Mouse (Mus musculus): ENCODE measurements around the gene Chuk. TPM values are rescaled to one million over a fixed set of nuclear protein-coding genes. Genes with fewer than 3 reads are reported as not detected.

Gene Chuk
- polyA plus RNA-seq, 1 experiment from 2014 or later: 40.1 TPM

- H3K9ac ChIP-seq (ENCODE audit: low read length): no peak overlapping the region
- no peaks in the 10 kb centered on the region for H3K9me3 ChIP-seq (ENCODE audit: control insufficient read depth, low read length)
- no peaks in the 10 kb centered on the region for H3K27me3 ChIP-seq (ENCODE audit: control insufficient read depth, insufficient read depth, low read depth, low read length)
- no peak overlapping the region for H3K27ac ChIP-seq (ENCODE audit: low read length)
- no peak overlapping the region for H3K4me2 ChIP-seq (ENCODE audit: low read depth, low read length)
- H3K36me3 ChIP-seq (ENCODE audit: control insufficient read depth, insufficient read depth, low read length): peaks cover 32% of the 10 kb centered on the region
- no peak for ATAC-seq (ENCODE audit: low read depth)
- no peak overlapping the region for H3K4me3 ChIP-seq (ENCODE audit: low read length)
- H3K4me1 ChIP-seq (replicated peaks; ENCODE audit: control insufficient read depth, insufficient read depth, low read length): peaks cover 7% of the 10 kb centered on the region
- WGBS: 89% methylated on average over 9 of the region's 9 CpGs
These were observed 3.1 kb upstream of the Chuk start for GRCm38 (mm10) chr19:44110356-44110755.

GRCm38 (mm10) chr19:44108996-44109395, 1.7 kb upstream of the Chuk start:
- H3K4me1 ChIP-seq (replicated peaks; ENCODE audit: control insufficient read depth, insufficient read depth, low read length): peaks cover 7% of the 10 kb centered on the region
- H3K4me3 ChIP-seq (ENCODE audit: low read length): no peak overlapping the region

GRCm38 (mm10) chr19:44107661-44108521, 611 bp upstream of the Chuk start:
- WGBS: 30% methylated on average over 22 of the region's 22 CpGs
- Histone ChIP-seq H3K27ac (ENCODE audit: low read length) (peak overlapping the region; percentile 15), H3K4me1 (replicated peaks; ENCODE audit: control insufficient read depth, insufficient read depth, low read length) (peaks cover 7% of the 10 kb centered on the region), H3K4me2 (ENCODE audit: low read depth, low read length) (peak overlapping the region; percentile 86), H3K27me3 (ENCODE audit: control insufficient read depth, insufficient read depth, low read depth, low read length) (no peaks in the 10 kb centered on the region), H3K9me3 (ENCODE audit: control insufficient read depth, low read length) (no peaks in the 10 kb centered on the region), H3K9ac (ENCODE audit: low read length) (peak overlapping the region; percentile 94), H3K36me3 (ENCODE audit: control insufficient read depth, insufficient read depth, low read length) (peaks cover 15% of the 10 kb centered on the region), H3K4me3 (ENCODE audit: low read length) (peak overlapping the region; percentile 80)
- peak; percentile 10; the same call in 1 of the 2 replicates for ATAC-seq (ENCODE audit: low read depth)

More at GRCm38 (mm10) chr19:44108996-44109395, 1.7 kb upstream of the Chuk start:
- H3K4me2 ChIP-seq (ENCODE audit: low read depth, low read length): no peak overlapping the region
- no peak overlapping the region for H3K27ac ChIP-seq (ENCODE audit: low read length)
- peaks cover 26% of the 10 kb centered on the region for H3K36me3 ChIP-seq (ENCODE audit: control insufficient read depth, insufficient read depth, low read length)
- no peak for ATAC-seq (ENCODE audit: low read depth)
- H3K27me3 ChIP-seq (ENCODE audit: control insufficient read depth, insufficient read depth, low read depth, low read length): no peaks in the 10 kb centered on the region
- no peak overlapping the region for H3K9ac ChIP-seq (ENCODE audit: low read length)
- H3K9me3 ChIP-seq (ENCODE audit: control insufficient read depth, low read length): no peaks in the 10 kb centered on the region

GRCm38 (mm10) chr19:44104393-44104792, 2.9 kb downstream of the Chuk start:
- Histone ChIP-seq H3K4me3 (ENCODE audit: low read length) (no peak overlapping the region), H3K36me3 (ENCODE audit: control insufficient read depth, insufficient read depth, low read length) (no peaks in the 10 kb centered on the region; the same call in none of the 2 replicates), H3K27ac (ENCODE audit: low read length) (no peak overlapping the region), H3K4me2 (ENCODE audit: low read depth, low read length) (no peak overlapping the region), H3K9me3 (ENCODE audit: control insufficient read depth, low read length) (no peaks in the 10 kb centered on the region), H3K27me3 (ENCODE audit: control insufficient read depth, insufficient read depth, low read depth, low read length) (no peaks in the 10 kb centered on the region), H3K9ac (ENCODE audit: low read length) (no peak overlapping the region), H3K4me1 (replicated peaks; ENCODE audit: control insufficient read depth, insufficient read depth, low read length) (peaks cover 7% of the 10 kb centered on the region)
- no peak for ATAC-seq (ENCODE audit: low read depth)
- WGBS: 88% methylated on average over 1 of the region's 1 CpGs

GRCm38 (mm10) chr19:44103001-44103400, 4.3 kb downstream of the Chuk start:
- H3K4me3 ChIP-seq (ENCODE audit: low read length): no peak overlapping the region
- no peaks in the 10 kb centered on the region for H3K27me3 ChIP-seq (ENCODE audit: control insufficient read depth, insufficient read depth, low read depth, low read length)
- H3K36me3 ChIP-seq (ENCODE audit: control insufficient read depth, insufficient read depth, low read length): peaks cover 3% of the 10 kb centered on the region
- H3K9me3 ChIP-seq (ENCODE audit: control insufficient read depth, low read length): no peaks in the 10 kb centered on the region
- WGBS: 85% methylated on average over 3 of the region's 3 CpGs
- no peak overlapping the region for H3K4me2 ChIP-seq (ENCODE audit: low read depth, low read length)
- no peak overlapping the region for H3K27ac ChIP-seq (ENCODE audit: low read length)
- peaks cover 5% of the 10 kb centered on the region for H3K4me1 ChIP-seq (replicated peaks; ENCODE audit: control insufficient read depth, insufficient read depth, low read length)
- ATAC-seq (ENCODE audit: low read depth): no peak
- no peak overlapping the region for H3K9ac ChIP-seq (ENCODE audit: low read length)

GRCm38 (mm10) chr19:44100840-44101239, 6.4 kb downstream of the Chuk start:
- no peak for ATAC-seq (ENCODE audit: low read depth)
- H3K36me3 ChIP-seq (ENCODE audit: control insufficient read depth, insufficient read depth, low read length): peaks cover 11% of the 10 kb centered on the region
- peaks cover 2% of the 10 kb centered on the region; the same call in 1 of the 2 replicates for H3K9me3 ChIP-seq (ENCODE audit: control insufficient read depth, low read length)
- H3K27ac ChIP-seq (ENCODE audit: low read length): no peak overlapping the region
- H3K4me3 ChIP-seq (ENCODE audit: low read length): no peak overlapping the region
- H3K27me3 ChIP-seq (ENCODE audit: control insufficient read depth, insufficient read depth, low read depth, low read length): no peaks in the 10 kb centered on the region
- peaks cover 3% of the 10 kb centered on the region; the same call in 1 of the 2 replicates for H3K4me1 ChIP-seq (replicated peaks; ENCODE audit: control insufficient read depth, insufficient read depth, low read length)
- no peak overlapping the region for H3K4me2 ChIP-seq (ENCODE audit: low read depth, low read length)
- no peak overlapping the region for H3K9ac ChIP-seq (ENCODE audit: low read length)

- no peaks in the 10 kb centered on the region for H3K9me3 ChIP-seq (ENCODE audit: control insufficient read depth, low read length)
- WGBS: 77% methylated on average over 3 of the region's 3 CpGs
- ATAC-seq (ENCODE audit: low read depth): no peak
- peaks cover 10% of the 10 kb centered on the region for H3K36me3 ChIP-seq (ENCODE audit: control insufficient read depth, insufficient read depth, low read length)
- H3K27me3 ChIP-seq (ENCODE audit: control insufficient read depth, insufficient read depth, low read depth, low read length): no peaks in the 10 kb centered on the region
- no peak overlapping the region for H3K27ac ChIP-seq (ENCODE audit: low read length)
- H3K4me2 ChIP-seq (ENCODE audit: low read depth, low read length): no peak overlapping the region
- H3K9ac ChIP-seq (ENCODE audit: low read length): no peak overlapping the region
- no peaks in the 10 kb centered on the region for H3K4me1 ChIP-seq (replicated peaks; ENCODE audit: control insufficient read depth, insufficient read depth, low read length)
- H3K4me3 ChIP-seq (ENCODE audit: low read length): no peak overlapping the region
These were observed 21.0 kb downstream of the Chuk start for GRCm38 (mm10) chr19:44086278-44086677.

GRCm38 (mm10) chr19:44080920-44081319, 26.4 kb downstream of the Chuk start:
- Histone ChIP-seq H3K27ac (ENCODE audit: low read length) (no peak overlapping the region), H3K36me3 (ENCODE audit: control insufficient read depth, insufficient read depth, low read length) (peaks cover 18% of the 10 kb centered on the region)
- ATAC-seq (ENCODE audit: low read depth): no peak

GRCm38 (mm10) chr19:44080023-44080422, 27.3 kb downstream of the Chuk start:
- Histone ChIP-seq H3K4me3 (ENCODE audit: low read length) (no peak overlapping the region), H3K9ac (ENCODE audit: low read length) (no peak overlapping the region), H3K4me1 (replicated peaks; ENCODE audit: control insufficient read depth, insufficient read depth, low read length) (no peaks in the 10 kb centered on the region), H3K4me2 (ENCODE audit: low read depth, low read length) (no peak overlapping the region), H3K27me3 (ENCODE audit: control insufficient read depth, insufficient read depth, low read depth, low read length) (no peaks in the 10 kb centered on the region), H3K9me3 (ENCODE audit: control insufficient read depth, low read length) (no peaks in the 10 kb centered on the region), H3K36me3 (ENCODE audit: control insufficient read depth, insufficient read depth, low read length) (peaks cover 20% of the 10 kb centered on the region), H3K27ac (ENCODE audit: low read length) (no peak overlapping the region)
- 93% methylated on average over 2 of the region's 2 CpGs for WGBS
- no peak for ATAC-seq (ENCODE audit: low read depth)

More at GRCm38 (mm10) chr19:44080920-44081319, 26.4 kb downstream of the Chuk start:
- Histone ChIP-seq H3K27me3 (ENCODE audit: control insufficient read depth, insufficient read depth, low read depth, low read length) (no peaks in the 10 kb centered on the region), H3K9ac (ENCODE audit: low read length) (no peak overlapping the region), H3K9me3 (ENCODE audit: control insufficient read depth, low read length) (no peaks in the 10 kb centered on the region), H3K4me3 (ENCODE audit: low read length) (no peak overlapping the region), H3K4me1 (replicated peaks; ENCODE audit: control insufficient read depth, insufficient read depth, low read length) (no peaks in the 10 kb centered on the region), H3K4me2 (ENCODE audit: low read depth, low read length) (no peak overlapping the region)
- 86% methylated on average over 2 of the region's 2 CpGs for WGBS

Measured in lung, embryonic 16.5 days (tissue).